Comparison of ENCODE assay signal across 10 mouse cellular contexts in genomic region chr8:79498611-79499010, GRCm38 (mm10).
A peak's percentile ranks its signal among the peaks of the same experiment; 100 is the strongest.
DNase-seq lines count a peak whose midpoint lies in the region; ATAC-seq and TF ChIP-seq lines count a peak whose summit lies in the region.
"Had no signal": no experiment of that assay in that cellular context is flagged by ENCODE, and none has a peak within 500 bp of the region (broad histone marks: within the 10 kb centered on the region; RNA-seq: fewer than 3 reads in every experiment).

No protein-coding gene starts in this region.

- peak; percentile 22; the same call in 1 of the 2 replicates for ATAC-seq in embryonic facial prominence, embryonic 14.5 days (ENCODE audit: low read depth)
- no peak for ATAC-seq in limb, embryonic 14.5 days (ENCODE audit: low FRiP score, low read depth)
- ATAC-seq in stomach, postnatal 0 days (ENCODE audit: low FRiP score, low TSS enrichment): peak; percentile 91
- ATAC-seq: activated CD4-positive, CD25-positive, alpha-beta regulatory T cell, adult 4 months had no signal

- H3K4me1 ChIP-seq in embryonic facial prominence, embryonic 14.5 days (ENCODE audit: control insufficient read depth, insufficient read depth, low read length): peaks cover 13% of the 10 kb centered on the region; the same call in 1 of the 2 replicates
- H3K4me1 ChIP-seq in limb, embryonic 14.5 days (ENCODE audit: control insufficient read depth, insufficient read depth, low read length): peaks cover 13% of the 10 kb centered on the region
- H3K4me1 ChIP-seq in stomach, postnatal 0 days (replicated peaks; ENCODE audit: control insufficient read depth, insufficient read depth): peaks cover 5% of the 10 kb centered on the region; the same call in 1 of the 2 replicates
- H3K4me1 ChIP-seq: hindbrain, embryonic 13.5 days had no signal

- H3K4me3 ChIP-seq in embryonic facial prominence, embryonic 14.5 days (ENCODE audit: low read depth, low read length): no peak overlapping the region
- H3K4me3 ChIP-seq in limb, embryonic 14.5 days (replicated peaks; ENCODE audit: low read length): no peak overlapping the region
- H3K4me3 ChIP-seq in stomach, postnatal 0 days (ENCODE audit: low read depth, low read length): no peak overlapping the region
- H3K4me3 ChIP-seq: hindbrain, embryonic 13.5 days had no signal

- no peak overlapping the region for H3K27ac ChIP-seq in embryonic facial prominence, embryonic 14.5 days (replicated peaks; ENCODE audit: low read depth, low read length)
- H3K27ac ChIP-seq in limb, embryonic 14.5 days (replicated peaks; ENCODE audit: low read depth, low read length): no peak overlapping the region; the same call in 1 of the 2 replicates
- H3K27ac ChIP-seq in stomach, postnatal 0 days (replicated peaks): peak overlapping the region; percentile 20; the same call in 1 of the 2 replicates
- H3K27ac ChIP-seq: hindbrain, embryonic 13.5 days had no signal

- no peaks in the 10 kb centered on the region for H3K36me3 ChIP-seq in embryonic facial prominence, embryonic 14.5 days (ENCODE audit: control insufficient read depth, insufficient read depth, low read length)
- H3K36me3 ChIP-seq in limb, embryonic 14.5 days (ENCODE audit: control insufficient read depth, insufficient read depth, low read length): no peaks in the 10 kb centered on the region
- H3K36me3 ChIP-seq in stomach, postnatal 0 days (ENCODE audit: control insufficient read depth, insufficient read depth, low read length): no peaks in the 10 kb centered on the region
- H3K36me3 ChIP-seq: hindbrain, embryonic 13.5 days had no signal

- no peaks in the 10 kb centered on the region for H3K27me3 ChIP-seq in embryonic facial prominence, embryonic 14.5 days (replicated peaks; ENCODE audit: control insufficient read depth, insufficient read depth, low read length)
- no peaks in the 10 kb centered on the region for H3K27me3 ChIP-seq in limb, embryonic 14.5 days (ENCODE audit: control insufficient read depth, insufficient read depth, low read length)
- H3K27me3 ChIP-seq in stomach, postnatal 0 days (ENCODE audit: control insufficient read depth, insufficient read depth, low read length): no peaks in the 10 kb centered on the region
- H3K27me3 ChIP-seq: hindbrain, embryonic 13.5 days had no signal

- no peak overlapping the region for H3K4me2 ChIP-seq in embryonic facial prominence, embryonic 14.5 days (ENCODE audit: low read depth, low read length)
- H3K4me2 ChIP-seq in limb, embryonic 14.5 days (replicated peaks; ENCODE audit: low read depth, low read length, severe bottlenecking): no peak overlapping the region
- no peak overlapping the region for H3K4me2 ChIP-seq in stomach, postnatal 0 days (replicated peaks; ENCODE audit: low read depth)
- H3K4me2 ChIP-seq: hindbrain, embryonic 13.5 days had no signal

- TF ChIP-seq CTCF in stomach, postnatal 0 days (IDR thresholded peaks at IDR 0.05; ENCODE audit: low read depth): peak; percentile 41

- TF ChIP-seq POLR2A in limb, embryonic 14.5 days (IDR thresholded peaks at IDR 0.05; ENCODE audit: borderline replicate concordance, extremely low read depth, insufficient read depth, insufficient read length): no peak

- TF ChIP-seq EP300 in stomach, postnatal 0 days (optimal IDR thresholded peaks at IDR 0.05): no peak

- 66% methylated on average over 2 of the region's 2 CpGs for WGBS in embryonic facial prominence, embryonic 14.5 days
- 60% methylated on average over 2 of the region's 2 CpGs for WGBS in limb, embryonic 14.5 days
- WGBS in stomach, postnatal 0 days: 36% methylated on average over 2 of the region's 2 CpGs

- no peaks in the 10 kb centered on the region for H3K9me3 ChIP-seq in embryonic facial prominence, embryonic 14.5 days (ENCODE audit: control insufficient read depth, low read length)
- H3K9me3 ChIP-seq in limb, embryonic 14.5 days (ENCODE audit: control insufficient read depth, low read length): no peaks in the 10 kb centered on the region
- no peaks in the 10 kb centered on the region for H3K9me3 ChIP-seq in stomach, postnatal 0 days (ENCODE audit: control insufficient read depth, low read length)
- H3K9me3 ChIP-seq: hindbrain, embryonic 13.5 days had no signal

- H3K9ac ChIP-seq in embryonic facial prominence, embryonic 14.5 days (ENCODE audit: low read depth, low read length): no peak overlapping the region
- no peak overlapping the region for H3K9ac ChIP-seq in limb, embryonic 14.5 days (ENCODE audit: low read depth, low read length, severe bottlenecking)
- H3K9ac ChIP-seq in stomach, postnatal 0 days (ENCODE audit: low read length): no peak overlapping the region
- H3K9ac ChIP-seq: hindbrain, embryonic 13.5 days had no signal

- peak; percentile 16 for DNase-seq in urinary bladder, postnatal 14 days (ENCODE audit: low spot score)
- DNase-seq in urinary bladder, adult 18-20 months (ENCODE audit: low spot score in 2 of 2): no peak
- peak; percentile 61 for DNase-seq in embryonic facial prominence, embryonic 14.5 days (ENCODE audit: low spot score)
- DNase-seq in limb, embryonic 14.5 days (ENCODE audit: low spot score): peak; percentile 46
- peak; percentile 27 for DNase-seq in stomach, postnatal 0 days (ENCODE audit: low spot score)
- no peak for DNase-seq in layer of hippocampus, postnatal 36 days
- no peak for DNase-seq in gastrocnemius, postnatal 4 days (ENCODE audit: low spot score in 2 of 2)
- DNase-seq in cerebellum, postnatal 25 days: no peak

Comparison
In these comparisons a context has a peak if more than half of its experiments do, and no peak if none do; other contexts are left out.
1. DNase-seq: peak in urinary bladder, postnatal 14 days (single experiment), embryonic facial prominence, embryonic 14.5 days (single experiment), limb, embryonic 14.5 days (single experiment) and stomach, postnatal 0 days (single experiment); none in urinary bladder, adult 18-20 months (0 of 2), layer of hippocampus, postnatal 36 days (0 of 2), gastrocnemius, postnatal 4 days (0 of 2) and cerebellum, postnatal 25 days (0 of 2).